Mouse (Mus musculus) limb, embryonic 12.5 days (tissue): ENCODE measurements around the gene Galnt18. TPM values are rescaled to one million over a fixed set of nuclear protein-coding genes. Genes with fewer than 3 reads are reported as not detected.

Experiments used
- ATAC-seq: fragments of 200-750 bp; cut with Nextera tagmentation; 2 replicates; pipeline ENCODE4 v1.8.0; 2017; ENCODE audit warnings: low read depth, moderate TSS enrichment; ENCODE audit not compliant: insufficient number of reproducible peaks, insufficient read depth, low FRiP score, low TSS enrichment
- H3K27ac ChIP-seq: fragments of 300-500 bp; sonication (generic); 2 replicates; pipeline ENCODE4 v1.5.1; 2016; ENCODE audit warnings: mild to moderate bottlenecking, moderate library complexity
- H3K27me3 ChIP-seq: fragments of 300-500 bp; sonication (generic); 2 replicates; pipeline ENCODE4 v1.6.1; 2016; ENCODE audit warnings: mild to moderate bottlenecking, moderate library complexity
- H3K36me3 ChIP-seq: fragments of 300-500 bp; sonication (generic); 2 replicates; pipeline ENCODE4 v1.6.1; 2016; ENCODE audit warnings: mild to moderate bottlenecking, moderate library complexity
- H3K4me1 ChIP-seq: fragments of 300-500 bp; sonication (generic); replicated peaks from 2 replicates; pipeline ENCODE4 v1.6.1; 2016
- H3K4me2 ChIP-seq: fragments of 300-500 bp; sonication (generic); 2 replicates; pipeline ENCODE4 v1.6.1; 2016; ENCODE audit warnings: mild to moderate bottlenecking, moderate library complexity
- H3K4me3 ChIP-seq: fragments of 300-500 bp; sonication (generic); replicated peaks from 2 replicates; pipeline ENCODE4 v1.5.1; 2016; ENCODE audit warnings: mild to moderate bottlenecking
- H3K9ac ChIP-seq: fragments of 300-500 bp; sonication (generic); replicated peaks from 2 replicates; pipeline ENCODE4 v1.6.1; 2016; ENCODE audit warnings: mild to moderate bottlenecking, moderate library complexity
- H3K9me3 ChIP-seq: fragments of 300-500 bp; sonication (generic); 2 replicates; pipeline ENCODE4 v1.6.1; 2016; ENCODE audit warnings: mild to moderate bottlenecking, moderate library complexity
- WGBS: fragments of 180-500 bp; shearing (Covaris S2); methylation state at CpG from one replicate; pipeline ENCODE4 v1.1.7; 2016; 5-methylcytosine and 5-hydroxymethylcytosine counted together
- polyA plus RNA-seq: library from polyadenylated mRNA; unstranded; fragments of >200 nt; fragmentation: Nextera tagmentation; extraction: Ambion mirVana; gene quantifications from 2 replicates; pipeline ENCODE4 v1.2.1, GENCODE M21; 2016

The Galnt18 gene
- polyA plus RNA-seq, 1 experiment from 2014 or later, result 13.1 TPM

DNA sequence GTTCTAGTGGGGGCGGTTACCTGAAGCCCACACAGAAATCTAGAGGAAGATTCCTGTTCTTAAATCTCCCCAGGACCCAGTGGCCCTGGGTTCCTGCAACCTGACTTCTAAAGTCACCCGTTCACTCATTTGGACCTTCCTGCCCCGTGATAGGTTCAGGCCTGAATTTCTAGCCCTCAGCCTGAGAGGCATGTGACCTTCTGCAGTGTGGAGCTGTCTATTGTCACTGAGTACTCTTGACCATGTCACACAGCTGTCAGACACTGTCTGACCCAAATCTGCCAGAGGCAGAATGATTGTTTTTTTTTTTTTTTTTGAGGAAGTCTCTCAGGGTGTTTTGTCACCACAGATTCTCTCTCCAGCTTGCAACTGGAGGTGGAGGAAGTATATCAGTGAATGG lies 103.3 kb downstream of the Galnt18 start:
- Histone ChIP-seq H3K27ac (no peak overlapping the region), H3K9ac (no peak overlapping the region), H3K36me3 (no peaks in the 10 kb centered on the region), H3K27me3 (no peaks in the 10 kb centered on the region), H3K4me1 (no peaks in the 10 kb centered on the region), H3K9me3 (peaks cover 5% of the 10 kb centered on the region; the same call in 1 of the 2 replicates), H3K4me2 (no peak overlapping the region), H3K4me3 (no peak overlapping the region)
- 83% methylated on average over 3 of the region's 3 CpGs for WGBS
- ATAC-seq, result no peak

GRCm38 (mm10) chr7:111672467-111672866 lies 107.3 kb downstream of the Galnt18 start:
- Histone ChIP-seq H3K36me3 (no peaks in the 10 kb centered on the region), H3K9me3 (no peaks in the 10 kb centered on the region), H3K4me1 (no peaks in the 10 kb centered on the region), H3K4me2 (no peak overlapping the region), H3K27ac (no peak overlapping the region), H3K27me3 (no peaks in the 10 kb centered on the region), H3K4me3 (no peak overlapping the region), H3K9ac (no peak overlapping the region)
- no peak for ATAC-seq
- WGBS, result 32% methylated on average over 4 of the region's 4 CpGs

- Histone ChIP-seq H3K4me1 (peaks cover 24% of the 10 kb centered on the region), H3K4me2 (no peak overlapping the region), H3K9ac (no peak overlapping the region), H3K4me3 (no peak overlapping the region), H3K27ac (peak overlapping the region; percentile 70), H3K9me3 (no peaks in the 10 kb centered on the region), H3K36me3 (no peaks in the 10 kb centered on the region), H3K27me3 (no peaks in the 10 kb centered on the region)
- WGBS, result 41% methylated on average over 14 of the region's 14 CpGs
- peak; percentile 63; the same call in 1 of the 2 replicates for ATAC-seq
Measured at GRCm38 (mm10) chr7:111663139-111664073, 116.4 kb downstream of the Galnt18 start.

DNA sequence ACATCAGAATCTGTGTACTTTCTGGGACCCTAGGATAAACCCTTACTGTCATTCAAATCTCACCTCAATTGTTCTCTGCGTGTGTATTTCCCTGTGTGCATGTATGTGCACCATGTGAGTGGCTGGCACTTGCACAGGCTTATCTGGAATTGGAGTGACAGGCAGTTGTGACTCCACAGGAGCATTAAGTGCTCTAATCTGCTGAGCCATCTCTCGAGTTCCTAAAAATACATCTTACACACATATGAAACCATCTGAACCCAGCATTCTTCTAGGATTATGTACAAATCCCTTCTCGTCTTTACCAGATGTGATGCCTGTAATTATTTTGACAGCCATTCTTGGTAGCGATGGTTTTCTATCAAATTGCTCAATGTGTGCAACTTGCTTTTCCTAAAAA lies 121.2 kb downstream of the Galnt18 start:
- H3K9me3 ChIP-seq, result no peaks in the 10 kb centered on the region
- H3K36me3 ChIP-seq, result no peaks in the 10 kb centered on the region
- ATAC-seq, result no peak
- H3K27ac ChIP-seq, result no peak overlapping the region
- WGBS, result 70% methylated on average over 4 of the region's 4 CpGs
- no peak overlapping the region for H3K9ac ChIP-seq
- H3K4me1 ChIP-seq, result peaks cover 13% of the 10 kb centered on the region
- H3K4me3 ChIP-seq, result no peak overlapping the region
- H3K27me3 ChIP-seq, result no peaks in the 10 kb centered on the region
- no peak overlapping the region for H3K4me2 ChIP-seq

GRCm38 (mm10) chr7:111655002-111655401 lies 124.8 kb downstream of the Galnt18 start:
- no peak overlapping the region for H3K4me3 ChIP-seq
- no peak overlapping the region for H3K4me2 ChIP-seq
- no peaks in the 10 kb centered on the region for H3K36me3 ChIP-seq
- ATAC-seq, result no peak
- no peaks in the 10 kb centered on the region for H3K27me3 ChIP-seq
- no peak overlapping the region for H3K27ac ChIP-seq
- H3K9ac ChIP-seq, result no peak overlapping the region
- no peaks in the 10 kb centered on the region for H3K4me1 ChIP-seq
- no peaks in the 10 kb centered on the region for H3K9me3 ChIP-seq
- WGBS, result 87% methylated on average over 8 of the region's 8 CpGs

DNA sequence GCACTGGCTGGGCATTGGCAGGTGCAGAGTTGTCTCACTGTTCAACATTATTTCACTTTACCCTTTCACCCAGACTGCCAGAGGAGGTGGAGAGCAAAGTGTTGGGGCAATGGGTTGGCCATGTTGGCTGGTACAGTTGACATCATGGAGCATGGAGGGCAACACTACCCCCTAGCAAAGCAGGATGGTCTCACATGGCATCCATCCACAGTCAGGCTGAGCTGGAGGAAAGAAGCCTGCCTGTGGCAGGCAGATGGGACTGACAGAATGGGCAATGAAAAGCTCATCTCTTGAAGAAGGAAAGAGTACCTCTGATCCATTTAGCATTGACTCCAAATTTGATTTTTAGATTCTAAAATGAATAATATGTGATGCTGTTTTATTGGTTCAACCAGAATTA lies 125.3 kb downstream of the Galnt18 start:
- Histone ChIP-seq H3K27ac (no peak overlapping the region), H3K4me2 (no peak overlapping the region), H3K9ac (no peak overlapping the region), H3K27me3 (no peaks in the 10 kb centered on the region), H3K9me3 (no peaks in the 10 kb centered on the region), H3K36me3 (no peaks in the 10 kb centered on the region), H3K4me3 (no peak overlapping the region), H3K4me1 (no peaks in the 10 kb centered on the region)
- no peak for ATAC-seq

GRCm38 (mm10) chr7:111644362-111644761 lies 135.4 kb downstream of the Galnt18 start:
- Histone ChIP-seq H3K27me3 (peaks cover 36% of the 10 kb centered on the region), H3K36me3 (no peaks in the 10 kb centered on the region), H3K4me1 (no peaks in the 10 kb centered on the region), H3K4me2 (no peak overlapping the region), H3K9ac (no peak overlapping the region), H3K27ac (no peak overlapping the region), H3K4me3 (no peak overlapping the region), H3K9me3 (no peaks in the 10 kb centered on the region)
- ATAC-seq, result no peak

GRCm38 (mm10) chr7:111638899-111639298 lies 140.9 kb downstream of the Galnt18 start:
- 76% methylated on average over 2 of the region's 2 CpGs for WGBS

DNA sequence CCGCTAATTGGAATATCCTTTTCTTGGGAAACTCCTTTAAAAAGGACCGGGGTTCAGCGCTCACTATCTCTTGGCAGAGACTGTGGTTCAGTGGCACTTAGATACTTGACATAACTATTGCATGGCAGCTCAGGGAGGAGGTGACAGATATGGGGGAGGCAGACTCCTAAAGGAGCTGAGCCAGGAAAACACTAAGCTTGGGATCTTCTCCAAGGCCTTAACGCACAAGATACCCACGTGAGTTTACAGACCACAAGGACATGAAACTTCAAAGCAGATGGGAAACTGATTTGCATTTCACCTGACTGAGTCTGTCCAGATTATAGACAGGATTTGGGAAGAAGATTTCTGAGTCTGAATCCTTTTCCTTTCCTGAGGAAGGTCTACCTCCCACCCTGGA lies 141.3 kb downstream of the Galnt18 start:
- Histone ChIP-seq H3K4me1 (peaks cover 12% of the 10 kb centered on the region), H3K4me3 (no peak overlapping the region), H3K27me3 (peaks cover 60% of the 10 kb centered on the region), H3K9me3 (0 out of 2 replicates have a peak, but pooled peaks cover 4% of the 10 kb centered on the region), H3K4me2 (no peak overlapping the region), H3K27ac (no peak overlapping the region), H3K9ac (no peak overlapping the region), H3K36me3 (no peaks in the 10 kb centered on the region)
- WGBS, result 41% methylated on average over 5 of the region's 5 CpGs
- no peak for ATAC-seq

More at GRCm38 (mm10) chr7:111638899-111639298, 140.9 kb downstream of the Galnt18 start:
- H3K27me3 ChIP-seq, result peaks cover 62% of the 10 kb centered on the region
- H3K36me3 ChIP-seq, result no peaks in the 10 kb centered on the region
- no peak overlapping the region for H3K4me2 ChIP-seq
- H3K9me3 ChIP-seq, result 0 out of 2 replicates have a peak, but pooled peaks cover 4% of the 10 kb centered on the region
- H3K9ac ChIP-seq, result no peak overlapping the region
- no peak for ATAC-seq
- peaks cover 12% of the 10 kb centered on the region for H3K4me1 ChIP-seq
- H3K4me3 ChIP-seq, result no peak overlapping the region
- no peak overlapping the region for H3K27ac ChIP-seq

DNA sequence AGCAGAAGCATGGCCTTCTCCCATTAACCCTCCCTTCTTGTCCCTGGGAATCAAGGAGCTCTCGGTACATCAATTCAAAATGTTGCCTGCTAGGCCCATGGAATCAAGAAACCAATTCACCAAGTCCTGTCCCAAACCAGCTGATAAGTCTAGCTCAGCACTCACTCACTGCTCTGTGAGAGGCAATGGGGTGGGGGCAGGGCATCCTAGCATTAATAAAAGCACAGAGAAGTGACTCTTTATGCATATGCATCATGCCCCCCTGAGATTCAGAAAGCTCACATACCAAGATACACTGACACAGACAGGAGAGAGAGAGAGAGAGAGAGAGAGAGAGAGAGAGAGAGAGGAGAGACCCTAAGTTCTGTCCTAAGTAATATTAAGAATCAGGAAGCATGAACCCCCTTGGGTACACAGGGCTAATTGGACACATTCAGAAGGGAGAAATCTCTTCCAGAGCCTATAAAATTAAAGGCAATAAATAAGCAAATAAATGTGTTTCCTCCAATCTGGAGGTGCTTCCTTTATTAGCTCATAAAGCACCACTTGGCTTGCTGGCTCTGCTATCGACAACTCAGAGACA lies 141.8 kb downstream of the Galnt18 start:
- Histone ChIP-seq H3K27ac (no peak overlapping the region), H3K27me3 (peaks cover 61% of the 10 kb centered on the region), H3K4me3 (no peak overlapping the region), H3K4me2 (no peak overlapping the region), H3K4me1 (peaks cover 12% of the 10 kb centered on the region), H3K9ac (no peak overlapping the region), H3K9me3 (0 out of 2 replicates have a peak, but pooled peaks cover 4% of the 10 kb centered on the region), H3K36me3 (no peaks in the 10 kb centered on the region)
- WGBS, result 27% methylated on average over 2 of the region's 2 CpGs
- no peak for ATAC-seq

GRCm38 (mm10) chr7:111636503-111636902 lies 143.3 kb downstream of the Galnt18 start:
- H3K4me1 ChIP-seq, result peaks cover 12% of the 10 kb centered on the region

More at GRCm38 (mm10) chr7:111636503-111636902, 143.3 kb downstream of the Galnt18 start:
- no peak overlapping the region for H3K9ac ChIP-seq
- 0 out of 2 replicates have a peak, but pooled peaks cover 4% of the 10 kb centered on the region for H3K9me3 ChIP-seq
- no peak overlapping the region for H3K4me3 ChIP-seq
- peaks cover 46% of the 10 kb centered on the region for H3K27me3 ChIP-seq
- no peaks in the 10 kb centered on the region for H3K36me3 ChIP-seq
- no peak for ATAC-seq
- H3K27ac ChIP-seq, result no peak overlapping the region
- 91% methylated on average over 5 of the region's 5 CpGs for WGBS
- no peak overlapping the region for H3K4me2 ChIP-seq
